Mouse (Mus musculus) hindbrain, embryonic 11.5 days (tissue): Measurements from ENCODE around the gene Col25a1. TPM values are rescaled to one million over a fixed set of nuclear protein-coding genes. Genes with fewer than 3 reads are reported as not detected.

Experiments
- ATAC-seq: fragments of 200-750 bp; cut with Nextera tagmentation; 2 replicates; pipeline ENCODE4 v1.8.0; 2017; ENCODE audit warnings: mild to moderate bottlenecking, moderate TSS enrichment, moderate library complexity; ENCODE audit not compliant: low FRiP score
- DNase-seq: peaks from one replicate; pipeline ENCODE4 v3.0.0-alpha.2; 2015; ENCODE audit warnings: low spot score
- H3K27ac ChIP-seq: fragments of 300-500 bp; sonication (generic); 2 replicates; pipeline ENCODE4 v1.5.1; 2014; ENCODE audit warnings: mild to moderate bottlenecking, low read depth, low read length
- H3K27me3 ChIP-seq: fragments of 300-500 bp; sonication (generic); 2 replicates; pipeline ENCODE4 v1.6.1; 2014; ENCODE audit warnings: mild to moderate bottlenecking, low read length, moderate library complexity, mixed read lengths; ENCODE audit not compliant: control insufficient read depth, insufficient read depth
- H3K36me3 ChIP-seq: fragments of 300-500 bp; sonication (generic); 2 replicates; pipeline ENCODE4 v1.6.1; 2014; ENCODE audit warnings: mild to moderate bottlenecking, low read length, moderate library complexity, mixed read lengths; ENCODE audit not compliant: control insufficient read depth, insufficient read depth
- H3K4me1 ChIP-seq: fragments of 300-500 bp; sonication (generic); replicated peaks from 2 replicates; pipeline ENCODE4 v1.6.1; 2014; ENCODE audit warnings: low read length, mixed read lengths; ENCODE audit not compliant: control insufficient read depth, insufficient read depth
- H3K4me2 ChIP-seq: fragments of 300-500 bp; sonication (generic); replicated peaks from 2 replicates; pipeline ENCODE4 v1.6.1; 2014; ENCODE audit warnings: mild to moderate bottlenecking, low read depth, low read length
- H3K4me3 ChIP-seq: fragments of 300-500 bp; sonication (generic); 2 replicates; pipeline ENCODE4 v1.5.1; 2014; ENCODE audit warnings: low read depth, low read length
- H3K9ac ChIP-seq: fragments of 300-500 bp; sonication (generic); 2 replicates; pipeline ENCODE4 v1.6.1; 2014; ENCODE audit warnings: low read depth, low read length
- H3K9me3 ChIP-seq: fragments of 300-500 bp; sonication (generic); 2 replicates; pipeline ENCODE4 v1.6.1; 2016; ENCODE audit warnings: low read length; ENCODE audit not compliant: control insufficient read depth
- WGBS: fragments of 180-500 bp; shearing (Covaris S2); extraction: QIAGEN DNeasy Blood & Tissue Kit; methylation state at CpG from one replicate; pipeline ENCODE4 v1.1.7; 2014; 5-methylcytosine and 5-hydroxymethylcytosine counted together
- polyA plus RNA-seq: library from polyadenylated mRNA; unstranded; fragments of >200 nt; fragmentation: Nextera tagmentation; extraction: Ambion mirVana; gene quantifications from 2 replicates; pipeline ENCODE4 v1.2.1, GENCODE M21; 2014

Gene Col25a1
- polyA plus RNA-seq, 1 experiment from 2014 or later = 5.3 TPM

DNA sequence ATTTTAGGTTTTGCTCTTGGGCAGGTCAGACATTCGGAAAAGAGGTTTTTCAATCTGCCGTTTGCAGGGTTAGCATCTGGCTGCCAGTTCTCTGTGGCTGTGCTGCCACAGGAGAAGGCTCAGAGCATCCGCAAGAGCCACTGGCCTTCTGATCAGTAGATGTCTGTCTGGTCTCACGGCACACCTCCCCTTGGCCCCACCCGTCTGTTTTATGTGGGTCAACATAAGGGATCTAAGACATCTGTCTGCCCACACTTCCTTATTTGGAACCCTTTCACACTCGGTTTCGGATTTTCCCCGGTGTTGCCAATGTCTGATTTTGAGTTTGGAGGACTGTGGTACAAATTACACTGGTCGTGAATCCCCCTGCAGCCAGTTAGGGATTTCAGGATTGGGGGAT is 26.8 kb upstream of the Col25a1 start:
- Histone ChIP-seq H3K36me3 (no peaks in the 10 kb centered on the region), H3K4me1 (no peaks in the 10 kb centered on the region), H3K4me2 (no peak overlapping the region), H3K4me3 (no peak overlapping the region), H3K9me3 (no peaks in the 10 kb centered on the region), H3K27me3 (no peaks in the 10 kb centered on the region), H3K9ac (no peak overlapping the region), H3K27ac (no peak overlapping the region)
- DNase-seq (no peak), ATAC-seq (no peak)
- WGBS = 80% methylated on average over 9 of the region's 9 CpGs

DNA sequence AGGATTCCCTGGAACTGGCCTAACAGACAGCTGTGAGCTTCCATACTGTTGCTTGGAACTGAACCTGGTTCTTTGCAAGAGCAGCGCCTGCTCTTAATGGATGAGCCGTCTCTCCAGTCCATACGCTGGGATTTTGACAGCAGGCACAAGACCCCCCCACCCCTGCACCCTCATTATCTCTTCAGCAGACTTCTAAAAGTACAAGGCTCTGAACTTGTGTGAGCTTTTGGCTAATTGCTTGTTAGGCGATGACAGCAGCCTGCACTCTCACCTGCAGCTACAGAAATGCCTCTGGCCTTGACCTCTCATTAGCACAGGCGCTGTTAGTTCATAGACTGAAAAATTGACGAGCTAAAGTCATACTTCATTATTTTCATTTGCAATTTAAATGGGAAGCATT is 14.4 kb upstream of the Col25a1 start:
- Histone ChIP-seq H3K27ac (no peak overlapping the region), H3K9me3 (no peaks in the 10 kb centered on the region), H3K4me3 (no peak overlapping the region), H3K27me3 (no peaks in the 10 kb centered on the region), H3K36me3 (no peaks in the 10 kb centered on the region), H3K9ac (no peak overlapping the region), H3K4me1 (no peaks in the 10 kb centered on the region), H3K4me2 (no peak overlapping the region)
- 86% methylated on average over 6 of the region's 6 CpGs for WGBS
- ATAC-seq (no peak), DNase-seq (no peak)

DNA sequence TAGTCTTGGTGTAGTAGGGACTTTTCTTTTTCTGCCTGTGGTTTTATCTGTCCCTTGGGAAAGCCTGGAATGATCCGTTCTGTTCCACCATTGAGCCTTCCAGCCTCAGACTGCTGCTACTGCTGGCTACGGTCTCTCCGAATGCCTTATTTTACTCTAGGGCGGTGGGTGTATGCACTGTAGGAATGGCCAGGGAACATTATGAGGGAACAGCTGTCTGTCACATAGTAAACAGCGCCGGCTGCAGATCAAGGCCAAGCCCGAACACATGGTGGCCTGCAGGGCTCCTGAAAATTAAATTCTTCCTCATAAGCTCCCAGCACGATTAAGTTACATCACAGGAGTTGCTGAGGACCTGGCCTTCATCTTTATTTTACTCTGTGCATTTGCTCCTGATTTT is 3.5 kb upstream of the Col25a1 start:
- ATAC-seq (no peak), DNase-seq (no peak)
- 76% methylated on average over 8 of the region's 8 CpGs for WGBS
- H3K9ac ChIP-seq = no peak overlapping the region
- H3K27me3 ChIP-seq = no peaks in the 10 kb centered on the region
- H3K4me3 ChIP-seq = no peak overlapping the region
- H3K9me3 ChIP-seq = no peaks in the 10 kb centered on the region
- no peak overlapping the region for H3K4me2 ChIP-seq
- no peaks in the 10 kb centered on the region for H3K36me3 ChIP-seq
- no peak overlapping the region for H3K27ac ChIP-seq
- no peaks in the 10 kb centered on the region for H3K4me1 ChIP-seq

DNA sequence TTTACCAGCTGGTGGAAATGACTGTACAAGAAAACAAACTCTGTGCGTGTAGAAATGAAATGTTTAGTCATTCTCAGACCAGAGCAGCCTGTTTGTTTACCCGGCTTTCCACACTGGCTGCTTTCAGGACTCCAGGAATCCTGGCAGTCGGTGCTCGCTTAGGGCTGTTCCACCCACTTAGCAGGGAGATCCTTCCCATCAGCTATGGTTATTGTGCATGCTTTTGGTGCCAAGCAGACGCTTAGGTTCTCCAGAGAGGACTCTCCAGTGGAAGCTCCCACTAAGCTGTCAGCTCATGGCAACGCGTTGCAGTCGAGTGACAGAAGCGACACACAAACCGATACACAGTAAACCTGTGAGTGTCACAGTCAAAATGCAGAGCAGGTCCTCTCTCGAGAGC is 2.7 kb upstream of the Col25a1 start:
- no peak overlapping the region for H3K27ac ChIP-seq
- no peaks in the 10 kb centered on the region for H3K9me3 ChIP-seq
- H3K9ac ChIP-seq = no peak overlapping the region
- no peaks in the 10 kb centered on the region for H3K27me3 ChIP-seq
- ATAC-seq (no peak), DNase-seq (no peak)
- no peak overlapping the region for H3K4me3 ChIP-seq
- WGBS = 88% methylated on average over 11 of the region's 11 CpGs
- H3K4me2 ChIP-seq = no peak overlapping the region
- H3K36me3 ChIP-seq = no peaks in the 10 kb centered on the region
- no peaks in the 10 kb centered on the region for H3K4me1 ChIP-seq

DNA sequence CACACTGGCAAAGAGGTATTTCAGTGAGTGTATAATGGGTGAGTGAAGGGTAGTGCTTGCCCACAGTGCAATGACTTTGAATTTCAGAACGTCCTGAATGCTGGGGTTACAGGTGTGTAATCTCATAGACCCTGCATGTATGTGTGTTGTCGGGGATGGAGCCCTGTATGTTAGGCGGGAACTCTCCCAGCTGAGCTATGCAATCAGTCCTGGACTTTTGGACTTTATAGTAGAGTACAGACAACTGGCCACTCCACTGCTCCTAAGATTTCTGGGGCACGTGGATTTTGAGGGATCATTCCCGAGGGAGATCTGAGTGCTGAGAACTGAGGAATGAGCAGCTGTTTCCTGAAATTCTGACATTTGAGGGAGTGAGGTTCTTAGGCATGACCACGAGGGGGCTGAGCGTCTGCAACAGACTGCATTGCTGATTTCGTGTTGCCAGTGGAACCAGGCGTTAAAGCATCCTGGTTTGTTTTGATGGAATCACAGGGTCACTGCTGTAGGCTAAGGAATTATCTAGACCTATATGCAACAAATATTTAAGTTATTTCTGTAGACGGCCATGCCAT is 1.6 kb upstream of the Col25a1 start:
- 68% methylated on average over 10 of the region's 10 CpGs for WGBS
- no peak for ATAC-seq
- H3K36me3 ChIP-seq = no peaks in the 10 kb centered on the region
- no peak overlapping the region for H3K27ac ChIP-seq
- H3K4me1 ChIP-seq = no peaks in the 10 kb centered on the region
- no peak overlapping the region for H3K4me2 ChIP-seq
- H3K4me3 ChIP-seq = no peak overlapping the region
- no peaks in the 10 kb centered on the region for H3K9me3 ChIP-seq
- H3K27me3 ChIP-seq = no peaks in the 10 kb centered on the region
- DNase-seq = peak; percentile 6
- H3K9ac ChIP-seq = no peak overlapping the region

DNA sequence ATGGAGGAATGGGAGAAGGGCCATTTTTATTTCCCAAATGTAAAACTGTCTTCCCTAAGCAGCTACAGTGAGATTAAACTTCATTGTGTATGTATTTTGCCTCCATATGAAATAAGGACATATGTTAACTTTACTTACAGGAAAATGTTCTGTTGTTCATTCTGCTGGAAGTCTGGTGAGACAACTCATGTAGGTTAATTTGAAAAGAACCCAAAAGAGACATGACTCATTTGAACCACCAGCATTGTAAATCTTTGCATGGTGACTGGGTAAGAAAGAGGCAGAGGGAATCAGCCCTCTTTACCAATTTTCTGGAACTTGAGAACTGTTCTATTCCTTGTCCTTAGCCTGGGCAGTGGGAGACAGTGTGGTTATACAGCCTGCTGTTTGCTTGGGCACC is 5.9 kb downstream of the Col25a1 start:
- DNase-seq = no peak
- no peaks in the 10 kb centered on the region for H3K36me3 ChIP-seq
- H3K27ac ChIP-seq = no peak overlapping the region

DNA sequence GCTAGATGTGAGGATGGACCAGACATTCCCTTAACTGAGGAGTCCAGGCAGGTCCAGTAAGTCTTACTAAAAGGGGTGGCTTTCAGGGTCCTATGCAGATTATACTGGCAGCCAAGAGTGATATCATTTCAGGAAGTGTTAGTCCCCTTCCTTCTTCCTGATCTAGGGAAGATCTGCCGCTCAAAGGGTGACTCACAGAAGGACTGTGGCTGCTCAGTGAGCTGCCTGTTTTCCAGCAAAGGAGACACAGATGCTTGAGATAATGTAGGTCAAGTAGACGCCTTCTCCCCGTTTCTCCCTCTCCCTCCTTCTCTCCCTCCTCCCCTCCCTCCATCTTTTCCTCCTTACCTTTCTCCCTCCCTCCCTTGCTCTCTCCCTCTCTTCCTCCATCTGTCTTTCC is 6.3 kb downstream of the Col25a1 start:
- ATAC-seq (no peak), DNase-seq (no peak)
- H3K9me3 ChIP-seq = no peaks in the 10 kb centered on the region
- no peak overlapping the region for H3K4me3 ChIP-seq
- no peaks in the 10 kb centered on the region for H3K27me3 ChIP-seq
- no peak overlapping the region for H3K27ac ChIP-seq
- no peaks in the 10 kb centered on the region for H3K4me1 ChIP-seq
- H3K9ac ChIP-seq = no peak overlapping the region
- WGBS = 91% methylated on average over 3 of the region's 3 CpGs
- no peaks in the 10 kb centered on the region for H3K36me3 ChIP-seq
- H3K4me2 ChIP-seq = no peak overlapping the region

More for the DNA sequence above, 5.9 kb downstream of the Col25a1 start:
- Histone ChIP-seq H3K9ac (no peak overlapping the region), H3K4me1 (no peaks in the 10 kb centered on the region), H3K4me3 (no peak overlapping the region), H3K4me2 (no peak overlapping the region), H3K27me3 (no peaks in the 10 kb centered on the region), H3K9me3 (no peaks in the 10 kb centered on the region)
- ATAC-seq = no peak

DNA sequence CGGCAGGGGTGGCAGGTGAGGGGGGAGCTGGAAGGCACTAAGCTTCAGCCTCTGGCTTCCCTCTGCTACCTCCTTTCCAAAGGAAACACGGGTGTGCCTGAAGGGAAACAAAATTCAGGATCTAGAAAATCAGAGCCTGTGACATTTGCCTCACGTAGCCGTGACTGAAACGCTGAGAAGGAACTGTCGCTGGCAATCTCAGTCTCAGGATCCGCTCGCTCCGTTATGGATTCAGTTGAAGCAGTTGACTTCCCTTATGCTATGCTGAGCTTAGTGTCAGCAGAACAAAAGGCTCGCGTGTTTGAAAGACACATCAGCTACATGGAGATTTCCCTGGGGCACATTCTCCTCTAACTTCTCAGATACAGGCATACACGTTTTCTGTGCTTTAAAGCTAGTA is 14.6 kb downstream of the Col25a1 start:
- no peak overlapping the region for H3K9ac ChIP-seq

DNA sequence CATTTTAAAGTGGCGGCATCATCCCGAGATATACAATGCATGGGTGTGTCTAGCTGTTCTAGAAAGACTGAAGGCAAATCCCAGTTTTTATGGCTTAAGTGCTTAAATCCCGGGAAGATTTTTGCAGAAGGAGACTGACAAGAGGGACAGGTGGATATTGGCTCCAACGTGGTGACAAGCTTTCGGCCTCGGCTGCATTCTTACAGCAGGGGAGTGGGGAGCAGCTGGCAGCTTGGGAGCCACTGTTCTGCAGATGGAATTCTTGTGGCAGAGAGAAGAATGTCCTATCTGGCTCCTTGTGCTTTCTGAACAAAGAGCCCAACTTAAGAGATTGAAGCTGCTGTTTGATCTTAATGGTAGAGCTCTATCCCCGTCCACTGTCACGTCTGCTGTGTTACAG is 16.5 kb downstream of the Col25a1 start:
- Histone ChIP-seq H3K4me3 (no peak overlapping the region), H3K9me3 (no peaks in the 10 kb centered on the region), H3K9ac (no peak overlapping the region), H3K4me1 (no peaks in the 10 kb centered on the region), H3K27me3 (no peaks in the 10 kb centered on the region), H3K4me2 (no peak overlapping the region), H3K27ac (no peak overlapping the region), H3K36me3 (no peaks in the 10 kb centered on the region)
- ATAC-seq = no peak
- 74% methylated on average over 8 of the region's 8 CpGs for WGBS
- DNase-seq = peak; percentile 13

More for the DNA sequence above, 14.6 kb downstream of the Col25a1 start:
- H3K4me1 ChIP-seq = no peaks in the 10 kb centered on the region
- no peak overlapping the region for H3K27ac ChIP-seq
- no peaks in the 10 kb centered on the region for H3K27me3 ChIP-seq
- DNase-seq = peak; percentile 5
- WGBS = 76% methylated on average over 12 of the region's 12 CpGs
- no peak overlapping the region for H3K4me3 ChIP-seq
- no peaks in the 10 kb centered on the region for H3K36me3 ChIP-seq
- no peaks in the 10 kb centered on the region for H3K9me3 ChIP-seq
- H3K4me2 ChIP-seq = no peak overlapping the region
- ATAC-seq = no peak
